Mouse (Mus musculus) kidney, adult 18-20 months (tissue): Measurements from ENCODE around the gene Mars2.

Source experiments
- DNase-seq: peaks from one replicate; pipeline ENCODE4 v3.0.0; 2021

Mars2 gene

DNA sequence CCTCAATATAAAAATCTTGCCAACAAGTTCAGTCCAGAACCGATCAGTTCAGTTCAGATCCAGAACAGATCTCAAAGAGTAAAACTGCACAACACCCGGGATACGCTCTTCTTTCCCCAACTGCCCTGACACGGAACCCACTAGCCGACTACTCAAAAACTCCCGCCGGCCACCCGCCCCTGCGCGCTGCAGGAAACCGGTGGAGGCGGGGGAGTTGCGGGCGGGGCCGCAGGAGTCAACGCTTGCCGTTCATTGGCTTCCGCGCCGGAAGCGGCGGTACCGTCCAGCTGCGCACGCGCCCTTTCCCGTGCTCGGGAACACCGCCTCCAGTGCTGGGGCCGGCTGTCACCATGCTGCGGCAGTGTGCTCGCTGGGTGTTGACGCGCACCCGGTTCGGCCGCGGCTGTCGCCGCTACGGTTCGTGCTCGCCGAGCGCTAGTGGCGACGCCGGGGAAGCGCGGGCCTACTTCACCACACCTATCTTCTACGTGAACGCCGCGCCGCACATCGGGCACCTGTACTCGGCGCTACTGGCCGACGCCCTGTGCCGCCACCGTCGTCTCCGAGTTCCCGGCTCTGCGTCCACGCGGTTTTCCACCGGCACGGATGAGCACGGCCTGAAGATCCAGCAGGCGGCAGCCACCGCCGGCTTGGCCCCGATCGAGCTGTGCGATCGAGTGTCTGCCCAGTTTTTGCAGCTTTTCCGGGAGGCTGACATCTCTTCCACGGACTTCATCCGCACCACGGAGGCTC lies at the start of gene Mars2:
Gene Mars2 (plus strand): TSS at position 288 of the 753 bp plus-strand sequence.
- peak; percentile 95 for DNase-seq

DNA sequence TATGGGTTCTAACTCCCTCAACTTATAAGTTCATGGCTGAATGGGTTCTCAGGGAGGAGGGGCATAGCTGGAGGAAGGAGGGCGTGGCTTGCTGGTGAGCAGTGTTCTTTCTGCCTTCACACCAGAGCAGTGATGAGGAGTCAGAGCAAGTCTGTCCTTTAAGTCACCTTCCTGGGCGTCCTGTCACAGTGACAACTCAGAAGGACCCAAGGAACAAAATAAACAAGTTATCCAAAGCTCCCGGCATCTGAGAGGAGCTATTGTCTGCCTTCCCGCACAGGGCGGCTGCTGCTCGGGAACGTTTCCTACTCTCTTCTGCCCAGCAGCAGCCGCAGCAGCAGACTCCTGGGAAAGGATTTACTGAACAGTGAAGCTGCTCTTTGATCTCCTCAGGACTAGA lies 45.0 kb upstream of the Mars2 start:
- no peak for DNase-seq

DNA sequence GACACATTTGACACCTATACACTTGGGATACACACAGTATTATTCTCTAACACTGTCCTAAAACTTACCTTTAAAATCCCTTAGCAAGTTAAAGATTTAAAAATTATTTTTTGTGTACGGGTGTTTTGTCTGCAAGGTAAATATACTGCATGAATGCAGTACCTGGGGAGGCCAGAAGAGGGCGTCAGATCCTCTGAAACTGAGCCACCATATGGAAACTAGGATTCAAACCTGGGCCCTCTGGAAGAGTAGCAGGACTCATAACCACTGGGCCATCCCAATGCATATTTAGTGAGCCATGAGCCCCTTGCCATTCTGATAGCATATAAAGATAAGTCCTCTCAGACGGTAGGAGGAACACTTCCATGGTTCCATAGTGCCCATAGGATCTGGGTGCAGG lies 44.2 kb upstream of the Mars2 start:
- DNase-seq: peak; percentile 28

DNA sequence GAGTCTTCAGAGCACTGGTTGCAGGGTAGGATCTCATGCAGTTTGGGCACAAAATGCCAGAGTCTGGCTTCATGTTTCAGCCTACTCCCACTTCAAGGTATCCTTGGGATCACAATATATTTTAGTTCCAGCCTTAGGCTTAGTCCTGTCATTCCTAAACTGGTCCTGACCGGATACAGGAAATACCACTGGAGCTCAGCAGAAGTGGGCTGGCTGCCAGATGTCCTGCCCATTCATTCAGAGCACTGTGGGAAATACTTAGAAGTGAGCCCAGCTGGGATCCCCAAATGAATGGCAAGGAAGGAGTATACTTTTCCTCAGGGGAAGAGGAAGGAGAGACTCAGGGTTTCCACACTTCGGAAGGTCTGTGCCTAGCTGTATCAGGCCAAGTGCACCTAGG lies 43.7 kb upstream of the Mars2 start:
- DNase-seq: peak; percentile 77

DNA sequence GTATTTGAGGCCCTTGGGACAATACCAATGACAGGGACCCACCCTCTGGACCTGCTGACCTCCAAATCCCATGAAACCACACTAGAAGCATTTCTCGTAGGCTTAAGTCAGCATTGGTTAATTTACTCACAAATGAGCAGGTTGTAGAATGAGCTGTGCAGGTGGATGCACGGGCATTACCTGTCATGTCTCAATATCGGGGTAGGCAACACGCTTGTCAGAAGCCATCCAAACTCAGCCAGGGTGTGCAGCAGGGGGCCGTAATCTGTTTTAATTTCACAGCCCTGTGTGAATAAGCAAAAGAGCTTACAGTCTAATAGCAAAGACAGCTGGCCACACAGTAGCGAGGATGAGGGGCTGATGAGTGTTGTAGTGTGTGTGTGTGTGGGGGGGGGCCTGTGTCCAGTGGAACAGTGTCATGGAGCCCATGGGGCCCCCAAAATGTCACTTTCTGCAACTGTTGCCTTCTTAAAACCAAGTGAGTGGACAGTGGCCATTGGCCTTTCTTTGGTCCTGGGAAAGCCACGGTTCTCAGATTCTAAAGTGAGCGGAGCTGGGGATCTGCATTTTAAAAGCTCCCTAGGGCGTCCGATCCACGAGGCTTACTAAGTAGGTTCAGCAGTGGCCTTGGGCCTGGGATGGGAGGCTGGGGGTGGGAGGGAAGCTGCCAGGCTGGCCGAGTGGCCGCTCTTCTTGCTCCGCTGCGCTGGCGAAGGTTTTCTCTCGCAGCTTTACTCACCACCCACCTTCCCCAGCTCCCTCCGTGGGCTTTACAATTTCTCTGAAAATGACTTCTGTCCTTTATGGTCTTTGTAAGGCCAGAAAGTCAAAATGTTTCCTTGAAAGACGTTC lies 42.7 kb upstream of the Mars2 start:
- no peak for DNase-seq

DNA sequence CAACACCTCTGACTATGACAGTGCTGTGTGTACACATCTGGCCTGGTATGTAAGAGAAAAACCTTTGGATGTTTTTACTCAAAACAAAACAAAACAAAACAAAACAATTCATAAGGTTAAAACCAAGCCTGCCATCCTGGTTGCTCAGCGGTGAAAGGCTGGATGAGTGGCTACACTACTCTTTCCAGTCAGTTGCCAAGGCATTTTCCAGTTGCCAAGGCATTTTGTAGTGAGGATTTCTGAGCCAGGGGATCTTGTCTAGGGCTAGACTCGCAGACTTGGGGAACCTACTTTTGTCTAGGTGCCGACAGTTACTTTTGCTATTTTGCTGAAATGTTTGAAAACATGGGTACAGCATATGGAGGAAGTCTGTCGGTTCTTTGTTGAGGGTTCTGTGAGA lies 42.0 kb upstream of the Mars2 start:
- DNase-seq: no peak

DNA sequence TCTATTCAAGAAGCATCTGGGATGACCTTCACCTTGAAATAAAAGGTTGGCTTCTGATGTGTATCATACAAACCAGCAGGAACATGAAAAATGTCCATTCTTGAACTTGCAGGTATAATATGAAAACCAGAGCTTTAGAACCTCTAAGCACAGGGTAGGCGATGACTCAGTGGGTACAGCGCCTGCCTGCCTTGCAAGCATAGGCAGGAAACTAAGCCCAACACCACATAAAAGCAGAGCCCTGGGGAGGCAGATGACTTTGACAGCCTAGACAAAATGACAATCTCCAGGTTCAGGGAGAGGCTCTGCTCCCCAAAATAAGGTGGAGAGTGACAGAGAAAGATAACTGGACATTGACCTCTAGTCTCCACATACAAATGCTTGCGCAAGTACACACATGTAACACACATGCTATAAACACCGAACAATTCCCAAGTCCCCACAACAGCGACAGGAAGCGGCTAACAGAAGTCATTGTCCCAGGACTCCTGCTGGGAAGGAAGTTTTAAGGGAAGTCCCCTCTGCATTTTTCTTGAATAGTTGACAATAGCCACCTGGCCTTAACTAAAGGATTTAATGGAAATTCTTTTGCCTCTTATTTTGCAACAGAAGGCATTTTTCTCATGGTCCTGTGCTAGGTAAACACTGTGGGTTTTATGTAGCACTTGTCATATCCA lies 40.5 kb upstream of the Mars2 start:
- no peak for DNase-seq

DNA sequence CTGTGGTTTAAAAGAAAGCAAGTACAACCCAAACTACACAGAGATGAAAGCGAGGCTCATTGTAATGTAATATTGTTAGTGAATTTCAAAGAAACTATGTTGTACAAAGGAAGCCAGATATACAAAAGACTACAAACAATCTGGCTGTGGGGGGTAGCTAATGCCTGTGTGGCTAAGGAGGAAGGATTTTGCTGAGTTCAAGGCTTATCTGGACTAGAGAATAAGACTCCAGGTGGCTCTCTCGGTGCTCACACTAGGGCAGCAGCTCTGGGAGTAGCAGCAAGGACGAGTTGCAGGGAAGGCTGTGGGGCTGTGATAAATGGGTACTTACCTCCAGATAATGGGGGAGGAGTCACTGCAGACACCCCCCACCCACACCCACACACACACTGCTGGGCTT lies 38.3 kb upstream of the Mars2 start:
- no peak for DNase-seq

DNA sequence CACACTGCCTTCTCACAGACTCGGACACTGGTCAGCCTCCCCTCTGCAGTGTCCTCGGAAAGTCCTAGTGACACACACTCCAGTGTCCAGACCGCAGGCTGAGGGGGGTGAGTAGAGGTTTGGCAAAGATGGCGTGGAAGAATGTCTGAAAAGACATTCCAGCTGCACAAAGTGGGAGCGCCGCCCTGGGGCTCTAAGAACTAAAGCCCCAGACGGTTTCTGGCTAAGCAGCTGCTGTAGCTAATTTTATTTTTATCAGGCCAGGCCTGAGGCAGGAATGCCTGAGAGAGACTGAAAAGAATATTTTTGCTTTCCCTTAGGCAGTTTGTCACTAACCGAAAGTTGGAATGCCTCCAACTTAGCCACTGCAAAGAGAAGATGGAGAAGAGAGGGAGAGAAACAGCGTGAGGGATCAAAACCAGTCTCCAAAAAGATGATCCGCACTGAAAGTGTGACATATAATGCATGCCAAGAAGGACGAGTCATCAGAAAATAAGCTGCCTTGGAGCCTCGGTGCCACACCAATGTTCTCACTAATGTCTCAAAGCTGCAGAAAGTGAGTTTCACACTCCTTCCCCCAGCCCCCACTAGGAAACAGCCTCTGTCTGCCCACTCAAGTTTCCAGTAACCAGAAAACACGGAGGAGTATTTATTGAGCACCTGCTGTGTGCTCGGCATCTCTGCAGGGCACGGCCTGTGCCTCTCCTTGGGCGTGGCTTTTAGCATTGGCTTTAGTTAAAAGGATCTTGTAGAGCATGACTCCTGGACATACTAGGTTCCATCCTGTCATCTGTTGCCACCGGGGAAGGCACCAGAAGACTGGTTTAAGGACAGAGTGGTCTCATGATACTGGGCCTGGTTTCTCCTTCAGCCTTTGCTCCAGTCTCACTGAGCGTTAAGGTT lies 34.9 kb upstream of the Mars2 start:
- DNase-seq: peak; percentile 27

DNA sequence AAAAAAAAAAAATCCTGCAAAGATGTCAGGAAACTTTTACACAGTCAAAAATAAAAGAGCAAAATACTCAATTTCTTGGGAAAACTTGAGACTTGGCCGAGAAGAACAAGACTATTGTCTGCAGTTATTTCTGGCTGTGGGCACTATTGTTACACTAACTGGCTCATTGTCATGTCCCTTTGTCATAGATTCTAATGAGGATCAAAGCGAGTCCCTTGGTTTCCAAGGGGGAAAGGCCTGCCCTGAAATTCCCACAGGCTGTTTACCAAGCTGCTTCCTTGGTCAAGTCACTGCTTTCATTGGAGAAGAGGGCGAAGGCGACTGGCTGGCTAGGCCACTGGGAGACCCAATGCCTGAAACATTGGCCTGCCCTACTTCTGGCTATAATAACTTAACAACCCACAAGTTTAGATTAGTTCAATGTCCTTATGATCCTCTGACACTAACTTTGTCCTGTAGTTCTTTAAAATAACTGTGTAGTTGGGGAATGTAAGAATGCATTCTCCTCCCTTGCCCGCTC lies 31.1 kb upstream of the Mars2 start:
- no peak for DNase-seq

DNA sequence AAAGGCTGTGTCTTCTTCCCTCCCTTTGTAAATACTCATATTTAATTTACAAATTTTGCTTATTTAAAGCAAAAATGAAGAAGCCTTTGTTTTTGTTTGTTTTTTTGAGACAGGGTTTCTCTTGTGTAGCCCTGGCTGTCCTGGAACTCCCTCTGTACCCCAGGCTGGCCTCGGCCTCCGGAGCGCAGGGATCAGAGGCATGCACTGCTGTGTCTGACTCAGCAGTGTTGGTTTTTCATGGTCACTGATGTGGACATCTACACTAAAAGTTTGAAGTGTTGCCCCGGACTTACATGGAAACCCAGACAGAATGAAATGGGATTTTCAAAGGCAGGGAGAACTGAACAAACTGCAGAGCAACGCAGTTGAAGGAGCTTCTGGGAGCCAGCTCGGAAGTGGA lies 29.4 kb upstream of the Mars2 start:
- DNase-seq: no peak

DNA sequence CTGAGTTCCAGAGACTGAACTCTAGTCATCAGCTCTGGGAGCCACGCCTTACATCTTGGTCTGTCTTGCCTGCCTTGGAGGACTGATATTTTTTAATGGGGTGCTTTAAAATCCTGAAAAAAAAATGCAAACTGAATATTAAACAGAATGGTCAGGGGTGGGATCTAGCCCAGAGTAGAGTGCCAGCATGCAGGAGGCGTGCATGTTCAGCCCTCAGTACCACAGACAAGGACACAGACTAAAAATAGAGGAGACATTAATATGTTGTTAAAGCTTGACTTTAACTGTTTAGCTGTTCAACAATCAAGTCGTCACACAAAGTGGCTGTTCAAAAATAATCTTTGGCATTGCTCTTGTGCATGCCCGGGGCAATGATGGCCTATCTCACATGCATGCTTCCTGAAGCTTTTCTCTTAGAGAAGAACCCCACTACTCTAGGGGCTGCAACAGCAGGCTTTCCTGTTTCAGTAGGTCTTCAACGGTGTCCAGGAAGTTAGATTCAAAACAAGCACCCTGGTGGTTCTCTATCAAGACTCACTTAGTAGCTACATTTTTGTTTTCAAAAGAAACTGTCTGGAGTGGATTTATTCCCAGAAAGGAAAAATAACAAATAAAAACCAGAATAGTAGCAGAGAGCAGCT lies 28.4 kb upstream of the Mars2 start:
- DNase-seq: no peak

DNA sequence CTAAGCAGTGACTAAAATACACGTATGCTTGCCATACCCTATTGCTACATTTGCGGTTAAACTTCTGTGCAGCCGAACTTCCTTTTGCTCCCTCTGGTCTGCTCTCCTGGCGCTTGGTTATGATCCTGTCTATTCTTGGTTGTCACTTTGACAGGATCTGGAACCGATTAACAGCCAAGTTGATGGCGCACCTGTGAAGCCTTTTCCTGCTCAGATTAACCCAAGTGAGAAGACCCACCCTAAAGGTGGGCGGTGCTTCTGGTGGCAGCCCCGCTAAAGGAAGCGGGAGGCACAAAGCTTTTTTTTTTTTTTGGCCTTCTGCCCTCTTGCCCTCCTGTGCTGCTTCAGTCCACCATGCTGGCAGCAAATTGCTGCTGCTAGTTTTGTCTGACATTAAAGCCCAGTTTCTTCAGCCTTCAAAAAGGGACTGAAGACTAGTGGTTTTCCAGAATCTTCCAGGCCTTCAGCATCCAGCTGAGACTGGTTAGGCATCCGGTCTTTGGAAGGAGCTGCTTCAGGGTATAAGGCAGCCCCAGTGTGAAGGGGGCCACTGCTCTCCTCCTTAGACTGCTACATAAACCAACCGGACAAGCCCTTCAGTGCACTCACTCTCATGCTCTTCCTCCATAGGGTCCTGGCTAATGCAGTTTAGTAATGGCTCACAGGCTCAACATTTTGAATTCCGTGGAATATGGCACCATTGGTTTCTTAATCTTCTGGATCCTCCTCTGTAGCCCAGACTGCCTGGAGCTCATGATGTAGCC lies 26.6 kb upstream of the Mars2 start:
- no peak for DNase-seq

DNA sequence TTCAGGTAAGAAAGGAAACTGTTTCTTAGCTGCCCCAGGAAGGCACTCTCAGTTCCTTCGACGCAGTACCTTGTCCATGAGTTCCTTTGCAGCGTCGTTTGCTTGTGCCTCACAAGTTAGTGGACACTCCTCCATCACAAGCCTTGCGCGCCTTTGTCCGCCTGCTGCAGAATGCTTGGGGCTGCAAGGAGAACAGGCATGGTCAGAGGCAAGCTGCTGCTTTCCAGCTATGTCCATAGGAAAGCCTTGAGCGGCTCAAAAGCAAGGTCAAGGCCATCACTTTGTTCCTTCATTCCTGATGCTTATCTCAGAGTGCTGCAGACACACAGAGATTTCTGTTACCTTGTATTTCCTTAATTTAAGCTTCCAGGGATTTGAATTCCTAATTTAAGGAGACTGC lies 25.9 kb upstream of the Mars2 start:
- no peak for DNase-seq

DNA sequence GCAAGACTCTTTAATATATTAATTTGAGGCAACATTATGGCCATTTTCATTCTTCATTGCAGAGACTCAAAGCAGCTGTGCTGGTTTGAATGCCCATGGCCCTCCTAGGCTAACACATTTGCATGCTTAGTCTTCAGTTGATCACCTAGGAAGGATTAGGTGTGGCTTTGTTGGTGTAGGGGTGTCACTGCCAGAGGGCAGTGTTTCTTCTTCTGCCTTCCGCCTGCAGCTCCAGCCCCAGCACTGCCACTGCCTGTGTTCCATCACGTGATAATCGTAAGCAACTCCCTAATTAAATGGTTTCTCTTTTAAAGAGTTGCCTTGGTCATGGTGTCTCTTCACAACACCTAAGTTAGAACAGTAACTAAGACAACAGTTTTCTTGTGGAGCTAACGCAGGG lies 24.2 kb upstream of the Mars2 start:
- no peak for DNase-seq

DNA sequence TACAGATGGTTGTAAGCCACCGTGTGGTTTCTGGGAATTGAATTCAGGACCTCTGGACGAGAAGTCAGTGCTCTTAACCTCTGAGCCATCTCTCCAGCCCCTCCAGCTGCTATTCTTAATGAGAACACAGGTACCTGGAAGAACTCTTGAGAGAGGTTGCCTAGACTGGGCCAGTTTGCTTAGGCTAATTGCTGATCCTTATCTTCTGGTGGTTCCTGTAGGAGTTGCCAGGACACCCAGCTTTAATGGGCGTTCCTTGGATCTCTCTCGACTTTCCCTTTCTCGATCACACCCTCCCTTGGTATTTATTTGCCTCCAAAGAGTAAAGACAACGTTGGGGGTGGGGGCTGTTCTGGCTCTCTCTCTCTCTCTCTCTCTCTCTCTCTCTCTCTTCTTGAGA lies 23.5 kb upstream of the Mars2 start:
- DNase-seq: no peak

DNA sequence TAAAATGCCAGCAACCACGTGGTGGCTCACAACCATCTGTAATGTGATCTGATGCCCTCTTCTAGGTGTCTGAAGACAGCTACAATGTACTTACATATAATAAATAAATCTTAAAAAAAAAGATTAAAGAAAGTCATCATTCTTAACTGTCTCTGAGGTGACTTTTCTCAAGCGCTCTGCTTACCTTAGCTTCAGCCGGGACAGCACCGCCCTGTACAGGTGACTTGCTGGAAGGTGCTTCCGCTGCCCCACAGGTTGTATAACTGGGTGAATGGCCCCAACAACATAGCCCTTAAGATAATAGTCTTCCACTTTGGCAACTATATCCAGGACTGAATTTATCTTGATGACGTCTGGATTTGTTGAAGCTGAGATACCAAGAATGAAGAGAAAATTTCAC lies 23.0 kb upstream of the Mars2 start:
- no peak for DNase-seq

DNA sequence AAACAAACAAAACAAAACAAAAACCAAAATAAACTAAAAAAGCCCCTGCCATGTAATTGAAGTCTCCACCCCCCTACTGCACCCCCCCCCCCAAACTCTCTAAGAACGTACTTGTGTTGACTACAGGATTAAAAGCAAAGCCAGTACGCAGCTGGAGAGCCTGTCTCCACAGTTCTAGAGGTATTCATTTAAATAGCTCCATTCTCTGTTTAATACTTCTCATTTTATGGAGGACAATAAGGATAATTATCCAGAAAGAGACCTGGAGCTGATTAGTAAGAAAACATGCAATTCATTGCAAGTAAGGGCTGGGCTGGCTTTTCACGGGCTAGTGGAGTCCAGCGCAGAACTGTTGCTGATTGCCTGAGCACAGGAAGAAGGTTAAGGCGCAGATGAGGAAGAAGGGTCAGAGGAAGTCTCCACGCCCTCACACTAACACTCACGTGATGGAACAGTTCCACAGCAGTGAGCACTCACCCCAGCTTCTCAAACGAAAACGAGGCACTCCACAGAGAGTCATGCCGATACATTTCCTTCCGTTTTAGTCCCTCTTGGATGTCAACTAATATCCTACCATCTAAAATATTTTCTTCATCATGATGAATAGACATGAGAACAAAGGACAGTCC lies 21.7 kb upstream of the Mars2 start:
- peak; percentile 33 for DNase-seq

DNA sequence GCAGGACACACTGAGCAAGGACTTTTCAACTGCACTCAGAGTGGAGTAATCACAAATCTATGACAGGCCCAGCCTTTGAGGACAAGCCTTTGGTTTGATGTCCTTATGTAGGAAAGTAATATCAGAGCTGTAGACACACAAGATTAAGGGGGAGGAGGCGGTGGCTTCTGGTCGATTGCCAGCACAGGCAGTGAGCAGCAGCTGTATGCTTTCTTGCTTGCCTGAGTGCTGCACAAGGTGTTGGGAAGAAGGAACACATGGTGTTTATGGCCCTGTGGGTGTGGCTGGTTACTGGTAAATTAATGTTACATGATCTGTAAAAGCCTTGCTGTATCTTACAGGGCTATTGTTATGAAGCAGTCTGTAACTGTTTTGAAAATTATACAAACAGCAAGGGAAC lies 19.8 kb upstream of the Mars2 start:
- DNase-seq: no peak

DNA sequence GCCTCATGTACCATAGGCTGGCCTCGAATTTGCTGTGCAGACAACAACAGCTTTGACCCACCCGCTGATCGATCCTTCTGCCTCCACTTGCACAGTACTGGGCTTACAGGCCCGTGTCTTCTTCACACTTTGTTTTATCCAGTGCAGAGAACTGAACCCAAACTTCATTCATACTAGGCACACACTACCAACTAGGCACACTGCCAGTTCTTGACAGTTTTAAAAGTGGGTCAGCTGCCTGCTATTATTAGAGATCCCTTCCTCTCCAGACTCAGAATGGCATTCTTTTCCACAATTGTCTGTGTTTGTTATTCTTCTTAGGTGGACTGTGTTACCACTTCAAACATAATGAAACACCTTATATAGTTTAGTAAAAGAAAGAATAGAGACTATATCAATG lies 15.6 kb upstream of the Mars2 start:
- no peak for DNase-seq

DNA sequence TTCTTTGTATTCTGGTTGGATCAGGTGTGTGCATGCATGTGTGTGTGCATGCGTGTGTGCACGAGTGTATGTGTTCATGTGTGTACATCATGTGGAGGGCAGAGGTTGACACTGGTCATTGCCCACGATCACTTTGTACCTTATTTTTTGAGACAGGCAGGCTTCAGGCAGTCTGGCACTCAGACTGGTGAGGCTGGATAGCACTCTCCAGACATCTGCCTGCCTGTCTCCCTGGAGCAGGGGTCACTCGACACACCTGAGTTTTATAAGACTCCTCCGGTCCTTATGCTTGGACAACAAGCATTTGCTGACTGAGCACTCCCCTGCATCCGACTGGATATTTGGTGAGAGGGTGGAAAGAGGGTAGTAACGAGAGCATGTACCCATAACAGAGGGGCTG lies 14.0 kb upstream of the Mars2 start:
- DNase-seq: no peak
